Mouse (Mus musculus) spleen, postnatal 36 days (tissue): ENCODE results near the gene Phactr2.

Experiments used
- DNase-seq, 2 experiments: peaks; one replicate each; pipeline ENCODE4 v3.0.0; 2022; ENCODE audit warnings: low spot score in 2 of 2, mixed read lengths in 1 of 2

Phactr2 gene

GRCm38 (mm10) chr10:13331405-13332032 lies 142.7 kb downstream of the Phactr2 start:
- DNase-seq: no peak

GRCm38 (mm10) chr10:13328602-13329001 lies 145.6 kb downstream of the Phactr2 start:
- no peak for DNase-seq

GRCm38 (mm10) chr10:13326149-13326873 lies 147.9 kb downstream of the Phactr2 start:
- DNase-seq: no peak

- DNase-seq: no peak
Observed at GRCm38 (mm10) chr10:13323806-13324411, 150.3 kb downstream of the Phactr2 start.

- DNase-seq: no peak
Observed at GRCm38 (mm10) chr10:13323139-13323805, 150.9 kb downstream of the Phactr2 start.

- DNase-seq: no peak
Observed at GRCm38 (mm10) chr10:13314999-13315398, 159.2 kb downstream of the Phactr2 start.

GRCm38 (mm10) chr10:13312576-13312975 lies 161.6 kb downstream of the Phactr2 start:
- DNase-seq: no peak

GRCm38 (mm10) chr10:13311612-13312011 lies 162.6 kb downstream of the Phactr2 start:
- no peak for DNase-seq

GRCm38 (mm10) chr10:13310075-13310474 lies 164.1 kb downstream of the Phactr2 start:
- DNase-seq: no peak

GRCm38 (mm10) chr10:13304641-13305241 lies 169.5 kb downstream of the Phactr2 start:
- DNase-seq: no peak

- no peak for DNase-seq
Observed at GRCm38 (mm10) chr10:13303271-13304265, 170.6 kb downstream of the Phactr2 start.

GRCm38 (mm10) chr10:13300601-13301000 lies 173.6 kb downstream of the Phactr2 start:
- DNase-seq: no peak

GRCm38 (mm10) chr10:13300196-13300595 lies 174.0 kb downstream of the Phactr2 start:
- DNase-seq: peak; percentile 11 to 24

GRCm38 (mm10) chr10:13294886-13295285 lies 179.3 kb downstream of the Phactr2 start:
- DNase-seq: no peak

- DNase-seq: no peak
Observed at GRCm38 (mm10) chr10:13292026-13292425, 182.2 kb downstream of the Phactr2 start.

- no peak for DNase-seq
Observed at GRCm38 (mm10) chr10:13289252-13289961, 184.8 kb downstream of the Phactr2 start.

- DNase-seq: no peak
Observed at GRCm38 (mm10) chr10:13288296-13288695, 185.9 kb downstream of the Phactr2 start.

- no peak for DNase-seq
Observed at GRCm38 (mm10) chr10:13283441-13283840, 190.8 kb downstream of the Phactr2 start.

- DNase-seq: no peak
Observed at GRCm38 (mm10) chr10:13280298-13280853, 193.8 kb downstream of the Phactr2 start.

- no peak for DNase-seq
Observed at GRCm38 (mm10) chr10:13276298-13276697, 197.9 kb downstream of the Phactr2 start.
